Mouse (Mus musculus) bone marrow macrophage, adult 2 months (primary cell): ENCODE data around the gene Slitrk6.

Experiments used
- CTCF ChIP-seq: IDR thresholded peaks from 2 replicates; pipeline ENCODE4 v1.5.1; 2012; ENCODE audit warnings: low read depth, mild to moderate bottlenecking, low read length, moderate library complexity
- POLR2A ChIP-seq: IDR thresholded peaks from 2 replicates; pipeline ENCODE4 v1.6.1; 2012; ENCODE audit warnings: mild to moderate bottlenecking, low read depth, low read length, borderline replicate concordance

GRCm38 (mm10) chr14:110739368-110739767 lies 15.6 kb downstream of the Slitrk6 start:
- TF ChIP-seq CTCF: no peak
- TF ChIP-seq POLR2A: no peak
